Mouse (Mus musculus) lung, adult 18-20 months (tissue): ENCODE measurements at regions not wholly inside any gene's neighbourhood (a gene's known extent, or its start where the extent isn't known, plus 50 kb on each side); places are given as distances from the start of the nearest gene placed in this dataset.

Experiments used
- DNase-seq, 2 experiments: peaks; one replicate each; pipeline ENCODE4 v3.0.0; 2022; ENCODE audit warnings: mixed read lengths in 2 of 2

- no peak for DNase-seq
Observed at GRCm38 (mm10) chr13:35214219-35214618, 187.3 kb upstream of the Eci2 start.

GRCm38 (mm10) chr13:35226142-35226829 lies 199.4 kb upstream of the Eci2 start:
- no peak for DNase-seq

- no peak for DNase-seq
Observed at GRCm38 (mm10) chr13:35226944-35227343, 200.0 kb upstream of the Eci2 start.

- no peak for DNase-seq
Observed at GRCm38 (mm10) chr13:35229601-35230000, 202.7 kb upstream of the Eci2 start.

- no peak for DNase-seq
Observed at GRCm38 (mm10) chr13:35233636-35234035, 206.7 kb upstream of the Eci2 start.

GRCm38 (mm10) chr13:35241443-35241842 lies 214.5 kb upstream of the Eci2 start:
- DNase-seq: no peak

GRCm38 (mm10) chr13:35243946-35244345 lies 217.1 kb upstream of the Eci2 start:
- DNase-seq: no peak

- no peak for DNase-seq
Observed at GRCm38 (mm10) chr13:35257386-35257785, 230.5 kb upstream of the Eci2 start.

GRCm38 (mm10) chr13:35258720-35259119 lies 231.8 kb upstream of the Eci2 start:
- DNase-seq: no peak

- no peak for DNase-seq
Observed at GRCm38 (mm10) chr13:35283959-35284358, 257.1 kb upstream of the Eci2 start.

GRCm38 (mm10) chr13:35302088-35302487 lies 275.2 kb upstream of the Eci2 start:
- no peak for DNase-seq

- no peak for DNase-seq
Observed at GRCm38 (mm10) chr13:35316772-35317171, 289.9 kb upstream of the Eci2 start.

GRCm38 (mm10) chr13:35326682-35327242 lies 299.9 kb upstream of the Eci2 start:
- DNase-seq: no peak

- DNase-seq: no peak
Observed at GRCm38 (mm10) chr13:35328320-35328719, 301.4 kb upstream of the Eci2 start.

- DNase-seq: no peak
Observed at GRCm38 (mm10) chr13:35330926-35331325, 304.0 kb upstream of the Eci2 start.

GRCm38 (mm10) chr13:35345507-35346129 lies 314.0 kb upstream of the Cdyl start:
- no peak for DNase-seq

- no peak for DNase-seq
Observed at GRCm38 (mm10) chr13:35348283-35348682, 311.4 kb upstream of the Cdyl start.

- no peak for DNase-seq
Observed at GRCm38 (mm10) chr13:35359345-35359744, 300.3 kb upstream of the Cdyl start.

GRCm38 (mm10) chr13:35377487-35377886 lies 282.1 kb upstream of the Cdyl start:
- DNase-seq: no peak

- DNase-seq: no peak
Observed at GRCm38 (mm10) chr13:35379500-35379899, 280.1 kb upstream of the Cdyl start.

- no peak for DNase-seq
Observed at GRCm38 (mm10) chr13:35380224-35381009, 279.2 kb upstream of the Cdyl start.

GRCm38 (mm10) chr13:35381641-35382040 lies 278.0 kb upstream of the Cdyl start:
- no peak for DNase-seq

GRCm38 (mm10) chr13:35383000-35383623 lies 276.5 kb upstream of the Cdyl start:
- DNase-seq: no peak
